17 mouse cellular contexts compared by ENCODE assay signal in genomic region chr11:3114403-3114802, GRCm38 (mm10).
"Had no signal": no experiment of that assay in that cellular context is flagged by ENCODE, and none has a peak within 500 bp of the region (broad histone marks: within the 10 kb centered on the region; RNA-seq: fewer than 3 reads in every experiment).

No protein-coding gene starts in this region.

- H3K4me1 ChIP-seq: megakaryocyte, embryonic 14.5 days; midbrain, embryonic 10.5 days; midbrain, embryonic 12.5 days; neural tube, embryonic 12.5 days had no signal

- H3K9me3 ChIP-seq: megakaryocyte, embryonic 14.5 days had no signal

- ATAC-seq: midbrain, embryonic 16.5 days had no signal

- H3K27ac ChIP-seq: liver, embryonic 14.5 days; midbrain, embryonic 10.5 days; midbrain, embryonic 12.5 days; neural tube, embryonic 12.5 days had no signal

- H3K27me3 ChIP-seq: megakaryocyte, embryonic 14.5 days; midbrain, embryonic 12.5 days; neural tube, embryonic 12.5 days had no signal

- H3K4me3 ChIP-seq: megakaryocyte, embryonic 14.5 days; midbrain, embryonic 10.5 days; midbrain, embryonic 12.5 days; neural tube, embryonic 12.5 days had no signal

- DNase-seq: lung, adult 18-20 months; lung, embryonic 14.5 days; lung, postnatal 10 days; lung, postnatal 4 days; midbrain, embryonic 14.5 days; right cerebral cortex, postnatal 25 days; right cerebral cortex, postnatal 4 days; spleen, adult 18-20 months; thymus, adult 18-20 months; thymus, postnatal 14 days; thymus, postnatal 36 days had no signal

- H3K9ac ChIP-seq: liver, embryonic 14.5 days; lung, embryonic 14.5 days; midbrain, embryonic 12.5 days; neural tube, embryonic 12.5 days had no signal

- H3K36me3 ChIP-seq: midbrain, embryonic 10.5 days; midbrain, embryonic 12.5 days; neural tube, embryonic 12.5 days had no signal
